Mouse (Mus musculus) bone marrow, adult 2 months (tissue): Measurements from ENCODE around the gene Mllt10.

Experiments
- CTCF ChIP-seq: fragments of 200-500 bp; IDR thresholded peaks from 2 replicates; pipeline ENCODE4 v1.5.1; 2011; ENCODE audit warnings: low read length, control low read depth; ENCODE audit not compliant: control insufficient read depth, insufficient read depth
- POLR2A ChIP-seq: fragments of 200-500 bp; IDR thresholded peaks from 2 replicates; pipeline ENCODE4 v1.6.1; 2011; ENCODE audit warnings: low read depth, mild to moderate bottlenecking, control low read depth, low read length, borderline replicate concordance; ENCODE audit not compliant: control insufficient read depth

DNA sequence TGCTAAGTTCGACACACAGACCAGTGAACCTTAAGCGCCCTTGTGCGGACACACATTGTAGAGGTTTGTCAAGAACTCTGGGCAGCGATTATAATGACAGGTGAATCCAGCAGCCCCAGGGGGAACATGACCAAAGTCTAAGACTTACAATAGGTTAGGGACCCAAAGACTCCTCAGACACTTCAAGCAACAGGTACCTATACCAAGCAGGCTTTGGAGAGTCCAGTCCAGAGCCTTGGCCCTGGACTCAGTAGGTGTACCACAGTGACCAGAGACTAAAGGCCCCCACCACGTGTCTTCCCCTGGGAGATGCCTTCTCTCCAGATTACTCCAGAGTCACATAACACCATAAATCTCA is 22.5 kb upstream of the Mllt10 start:
- TF ChIP-seq CTCF = no peak
- TF ChIP-seq POLR2A = no peak
